ENCODE assay signal across 26 mouse cellular contexts in genomic region chr2:135963089-135963488, GRCm38 (mm10).
"Had no signal": no experiment of that assay in that cellular context is flagged by ENCODE, and none has a peak within 500 bp of the region (broad histone marks: within the 10 kb centered on the region; RNA-seq: fewer than 3 reads in every experiment).

No protein-coding gene starts in this region.

- H3K4me1 ChIP-seq: hindbrain, embryonic 10.5 days; hindbrain, embryonic 12.5 days; intestine, embryonic 15.5 days; liver, embryonic 13.5 days; liver, embryonic 15.5 days had no signal

- ATAC-seq: forebrain, embryonic 16.5 days; hindbrain, embryonic 16.5 days; inflammation-experienced regulatory T-cells, adult 6 months; intestine, embryonic 15.5 days; intestine, postnatal 0 days; liver, postnatal 0 days had no signal

- H3K9me3 ChIP-seq: hindbrain, embryonic 10.5 days; hindbrain, embryonic 12.5 days; intestine, embryonic 15.5 days; limb, embryonic 10.5 days; limb, embryonic 12.5 days; liver, embryonic 13.5 days; liver, embryonic 15.5 days had no signal

- H3K4me2 ChIP-seq: hindbrain, embryonic 12.5 days; hindbrain, embryonic 14.5 days; intestine, embryonic 15.5 days; limb, embryonic 12.5 days; liver, embryonic 11.5 days; liver, embryonic 13.5 days; liver, embryonic 15.5 days had no signal

- H3K27me3 ChIP-seq: hindbrain, embryonic 12.5 days; intestine, embryonic 15.5 days; limb, embryonic 12.5 days; liver, embryonic 13.5 days; liver, embryonic 15.5 days had no signal

- H3K9ac ChIP-seq: hindbrain, embryonic 12.5 days; hindbrain, embryonic 14.5 days; intestine, embryonic 15.5 days; limb, embryonic 12.5 days; liver, embryonic 13.5 days; liver, embryonic 15.5 days; liver, postnatal 0 days had no signal

- H3K4me3 ChIP-seq: gastrocnemius, adult 2 months; heart, adult 2 months; hindbrain, embryonic 10.5 days; hindbrain, embryonic 12.5 days; intestine, embryonic 15.5 days; layer of hippocampus, adult 2 months; left cerebral cortex, adult 2 months; limb, embryonic 10.5 days; limb, embryonic 12.5 days; liver, embryonic 13.5 days; liver, embryonic 15.5 days had no signal

- DNase-seq: gastrocnemius, adult 2 months; gastrocnemius, postnatal 10 days; gastrocnemius, postnatal 25 days; heart, adult 2 months; kidney, adult 18-20 months; kidney, adult 8-10 months; kidney, postnatal 10 days; kidney, postnatal 25 days; kidney, postnatal 4 days; liver; liver, embryonic 13.5 days; liver, postnatal 0 days had no signal

- H3K36me3 ChIP-seq: intestine, embryonic 15.5 days; limb, embryonic 10.5 days; limb, embryonic 12.5 days; liver, embryonic 13.5 days; liver, embryonic 15.5 days had no signal

- H3K27ac ChIP-seq: gastrocnemius, adult 2 months; heart, adult 2 months; hindbrain, embryonic 10.5 days; hindbrain, embryonic 12.5 days; hindbrain, embryonic 14.5 days; intestine, embryonic 15.5 days; layer of hippocampus, adult 2 months; left cerebral cortex, adult 2 months; limb, embryonic 10.5 days; limb, embryonic 12.5 days; liver, embryonic 13.5 days; liver, embryonic 15.5 days had no signal
